Mouse (Mus musculus): ENCODE data around the gene Pcnx. TPM values are rescaled to one million over a fixed set of nuclear protein-coding genes. Genes with fewer than 3 reads are reported as not detected.
"Not testable (repeated sequence)": the region's sequence is repeated elsewhere in the genome, so short reads cannot be mapped to it uniquely, and the experiment has no call there.

Pcnx gene
- polyA plus RNA-seq, 1 experiment: 11.5 TPM

DNA sequence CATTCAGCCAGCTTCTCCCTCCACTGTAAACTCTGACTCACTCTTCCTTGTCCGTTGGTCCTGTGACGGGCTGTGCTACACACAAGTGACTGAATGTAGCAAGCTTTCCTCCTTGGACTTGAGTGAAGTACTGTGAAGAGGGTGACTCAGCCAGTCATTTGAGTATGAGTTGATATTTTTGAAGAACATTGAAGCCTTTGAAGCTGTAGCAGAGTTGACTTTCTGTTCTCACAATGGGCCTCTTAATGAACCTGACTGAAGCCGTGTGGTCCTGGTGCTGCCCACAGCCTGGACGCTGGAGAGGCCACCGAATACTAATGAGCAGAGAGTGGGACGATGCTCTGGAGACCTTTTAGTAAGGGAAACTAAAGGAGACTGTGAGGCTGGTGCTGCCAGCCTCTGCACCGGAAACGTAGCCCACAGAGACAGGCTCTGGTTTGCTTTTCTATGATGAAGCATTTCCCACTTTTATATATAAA, 112.1 kb downstream of the Pcnx start:
- Histone ChIP-seq H3K36me3 (replicated peaks; ENCODE audit: low read length) (peaks cover 96% of the 10 kb centered on the region), H3K27me3 (replicated peaks) (no peaks in the 10 kb centered on the region), H3K9me3 (no peaks in the 10 kb centered on the region), H3K4me1 (peaks cover 27% of the 10 kb centered on the region), H3K4me3 (replicated peaks) (peak overlapping the region; percentile 47)
- no peak for TF ChIP-seq GATA1 (IDR thresholded peaks at IDR 0.05; ENCODE audit: borderline replicate concordance, low read length)
- no peak for TF ChIP-seq FLI1 (IDR thresholded peaks at IDR 0.05; ENCODE audit: low read length)

DNA sequence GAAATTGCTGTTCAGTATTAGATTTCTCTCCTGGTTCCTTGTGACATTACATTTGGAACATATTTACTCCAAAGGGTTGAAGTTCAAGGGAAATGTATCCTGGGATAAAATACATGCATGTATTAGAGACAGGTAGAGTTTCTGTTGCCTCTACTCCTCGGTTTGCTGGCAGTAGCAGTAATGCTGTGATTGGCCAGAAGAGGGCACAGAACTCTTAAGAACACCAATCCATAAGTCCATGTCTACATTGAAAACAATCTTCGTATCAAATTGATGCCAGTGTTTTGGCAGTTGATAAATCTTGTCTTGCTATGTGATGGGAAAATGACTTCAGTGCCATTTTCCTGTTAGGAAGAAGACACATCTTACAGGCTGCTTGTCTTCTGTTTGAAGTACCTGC, 115.0 kb downstream of the Pcnx start:
- H3K36me3 ChIP-seq (replicated peaks; ENCODE audit: low read length): peaks cover 96% of the 10 kb centered on the region
- peaks cover 26% of the 10 kb centered on the region for H3K4me1 ChIP-seq
- no peak for TF ChIP-seq GATA1 (IDR thresholded peaks at IDR 0.05; ENCODE audit: borderline replicate concordance, low read length)
- TF ChIP-seq FLI1 (IDR thresholded peaks at IDR 0.05; ENCODE audit: low read length): no peak
- no peaks in the 10 kb centered on the region for H3K27me3 ChIP-seq (replicated peaks)
- H3K9me3 ChIP-seq: no peaks in the 10 kb centered on the region
- H3K4me3 ChIP-seq (replicated peaks): no peak overlapping the region

DNA sequence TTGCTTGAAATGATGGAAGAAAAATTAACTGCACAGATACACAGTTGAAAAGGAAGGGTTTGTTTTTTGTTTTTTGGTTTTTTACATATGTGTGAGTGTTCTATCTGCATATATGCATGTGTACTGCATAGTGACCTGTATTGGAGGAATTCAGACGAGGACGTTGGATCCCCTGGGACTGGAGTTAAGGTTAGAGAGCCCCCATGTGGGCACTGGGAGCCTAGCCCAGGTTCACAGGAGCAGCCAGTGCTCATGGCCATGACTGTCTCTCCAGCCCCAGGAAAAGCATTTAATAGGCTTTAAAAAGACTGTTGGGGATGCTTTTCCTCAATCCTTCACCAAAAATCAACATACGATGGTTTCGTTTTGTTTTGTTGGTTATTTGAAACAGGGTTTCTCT, 117.5 kb downstream of the Pcnx start:
- Histone ChIP-seq H3K4me1 (peaks cover 16% of the 10 kb centered on the region), H3K27me3 (replicated peaks) (no peaks in the 10 kb centered on the region), H3K9me3 (no peaks in the 10 kb centered on the region), H3K36me3 (replicated peaks; ENCODE audit: low read length) (peaks cover 98% of the 10 kb centered on the region), H3K4me3 (replicated peaks) (no peak overlapping the region)
- no peak for TF ChIP-seq GATA1 (IDR thresholded peaks at IDR 0.05; ENCODE audit: borderline replicate concordance, low read length)
- no peak for TF ChIP-seq FLI1 (IDR thresholded peaks at IDR 0.05; ENCODE audit: low read length)

DNA sequence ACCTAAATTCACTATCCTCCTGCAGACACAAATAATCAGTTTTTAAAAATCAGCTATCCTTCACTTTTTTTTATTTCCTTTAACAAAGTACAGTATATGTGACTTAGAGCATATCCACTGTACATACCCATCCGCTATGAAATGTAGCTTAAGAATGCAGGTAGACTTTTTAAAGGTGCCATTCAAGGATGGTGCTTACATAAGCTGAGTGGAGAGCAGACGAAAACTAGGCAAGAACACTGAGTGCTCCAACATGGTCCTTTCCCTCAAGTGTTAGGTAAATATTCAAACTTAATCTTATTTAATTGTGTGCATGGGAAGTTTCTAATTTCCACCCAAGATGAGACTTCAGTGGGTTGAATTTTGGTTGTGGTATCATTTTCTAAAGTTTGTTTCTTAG, 119.5 kb downstream of the Pcnx start:
- Histone ChIP-seq H3K36me3 (replicated peaks; ENCODE audit: low read length) (peaks cover 99% of the 10 kb centered on the region), H3K4me3 (replicated peaks) (no peak overlapping the region), H3K9me3 (no peaks in the 10 kb centered on the region), H3K4me1 (peaks cover 16% of the 10 kb centered on the region), H3K27me3 (replicated peaks) (no peaks in the 10 kb centered on the region)
- TF ChIP-seq GATA1 (IDR thresholded peaks at IDR 0.05; ENCODE audit: borderline replicate concordance, low read length) (no peak), FLI1 (IDR thresholded peaks at IDR 0.05; ENCODE audit: low read length) (no peak)

DNA sequence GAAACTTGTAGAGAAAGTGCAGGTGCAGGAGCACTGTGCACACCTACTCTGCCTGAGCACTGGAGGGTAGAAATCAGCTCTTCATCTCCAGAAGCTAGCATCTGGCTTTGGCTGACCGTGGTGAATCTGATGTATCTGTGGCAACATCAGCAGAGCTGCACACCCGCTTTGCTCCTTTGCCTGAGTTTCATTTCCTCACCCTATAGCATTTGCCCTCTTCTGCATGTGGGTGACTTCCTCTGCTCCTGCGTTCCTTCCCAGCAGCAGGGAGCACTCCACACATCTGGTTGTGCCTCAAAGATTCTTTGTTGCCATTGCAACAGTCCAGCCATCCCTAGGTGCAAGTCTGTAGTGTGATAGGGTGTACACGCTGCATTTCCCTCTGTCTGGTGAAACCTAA, 132.3 kb downstream of the Pcnx start:
- H3K36me3 ChIP-seq (replicated peaks; ENCODE audit: low read length): peaks cover 91% of the 10 kb centered on the region
- peaks cover 32% of the 10 kb centered on the region for H3K4me1 ChIP-seq
- no peaks in the 10 kb centered on the region for H3K9me3 ChIP-seq
- H3K4me3 ChIP-seq (replicated peaks): no peak overlapping the region
- H3K27me3 ChIP-seq (replicated peaks): no peaks in the 10 kb centered on the region
- no peak for TF ChIP-seq GATA1 (IDR thresholded peaks at IDR 0.05; ENCODE audit: borderline replicate concordance, low read length)
- no peak for TF ChIP-seq FLI1 (IDR thresholded peaks at IDR 0.05; ENCODE audit: low read length)

DNA sequence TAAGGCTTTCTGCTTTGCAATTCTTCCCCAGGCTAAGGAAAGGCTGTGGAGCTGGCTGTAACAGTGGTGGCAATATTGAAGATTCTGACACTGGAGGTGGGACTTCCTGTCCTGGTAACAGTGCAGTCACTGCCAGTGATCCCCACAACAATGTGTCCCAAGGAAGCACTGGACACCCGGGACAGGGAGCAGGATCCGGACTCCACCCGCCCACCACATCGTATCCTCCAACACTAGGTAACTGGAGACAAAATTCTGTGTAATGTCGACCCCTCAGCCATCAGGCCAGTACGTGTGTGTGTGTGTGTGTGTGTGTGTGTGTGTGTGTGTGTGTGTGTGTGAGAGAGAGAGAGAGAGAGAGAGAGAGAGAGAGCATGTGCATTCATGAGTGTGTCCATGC, 133.2 kb downstream of the Pcnx start:
- Histone ChIP-seq H3K27me3 (replicated peaks) (no peaks in the 10 kb centered on the region), H3K4me1 (peaks cover 31% of the 10 kb centered on the region), H3K9me3 (no peaks in the 10 kb centered on the region), H3K36me3 (replicated peaks; ENCODE audit: low read length) (peaks cover 88% of the 10 kb centered on the region), H3K4me3 (replicated peaks) (no peak overlapping the region)
- TF ChIP-seq FLI1 (IDR thresholded peaks at IDR 0.05; ENCODE audit: low read length): no peak
- TF ChIP-seq GATA1 (IDR thresholded peaks at IDR 0.05; ENCODE audit: borderline replicate concordance, low read length): no peak

DNA sequence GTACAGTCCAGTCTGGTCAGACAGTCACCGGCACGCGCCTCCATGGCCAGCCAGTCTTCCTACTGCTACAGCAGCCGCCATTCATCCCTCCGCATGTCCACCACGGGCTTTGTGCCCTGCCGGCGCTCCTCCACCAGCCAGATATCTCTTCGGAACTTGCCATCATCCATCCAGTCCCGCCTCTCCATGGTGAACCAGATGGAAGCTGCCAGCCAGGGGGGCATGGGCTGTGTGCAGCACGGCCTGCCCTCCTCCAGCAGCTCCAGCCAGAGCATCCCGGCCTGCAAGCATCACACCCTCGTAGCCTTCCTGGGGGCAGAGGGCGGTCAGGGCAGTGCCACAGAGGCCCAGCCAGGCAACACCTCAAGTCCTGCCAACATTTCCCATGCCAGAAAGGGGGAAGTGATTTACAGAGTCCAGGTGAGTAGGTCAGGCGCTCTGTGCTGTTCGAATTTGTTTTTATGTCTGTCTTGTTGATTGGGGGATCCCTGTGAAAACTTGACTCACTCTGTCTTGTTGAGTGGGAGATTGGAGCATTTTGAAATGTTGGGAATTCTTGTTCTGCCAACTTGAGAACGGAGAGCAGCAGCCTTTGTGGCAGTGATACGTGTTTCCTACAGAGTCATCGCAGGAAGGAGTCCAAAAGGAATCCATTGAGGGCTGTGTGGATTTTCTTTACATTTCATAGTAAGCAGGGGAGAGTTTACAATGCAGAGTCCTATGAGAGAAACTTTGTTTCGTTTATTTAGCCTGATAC, 135.3 kb downstream of the Pcnx start:
- Histone ChIP-seq H3K9me3 (no peaks in the 10 kb centered on the region), H3K4me3 (replicated peaks) (no peak overlapping the region), H3K27me3 (replicated peaks) (no peaks in the 10 kb centered on the region), H3K36me3 (replicated peaks; ENCODE audit: low read length) (peaks cover 70% of the 10 kb centered on the region), H3K4me1 (peaks cover 18% of the 10 kb centered on the region)
- TF ChIP-seq GATA1 (IDR thresholded peaks at IDR 0.05; ENCODE audit: borderline replicate concordance, low read length) (no peak), FLI1 (IDR thresholded peaks at IDR 0.05; ENCODE audit: low read length) (no peak)

DNA sequence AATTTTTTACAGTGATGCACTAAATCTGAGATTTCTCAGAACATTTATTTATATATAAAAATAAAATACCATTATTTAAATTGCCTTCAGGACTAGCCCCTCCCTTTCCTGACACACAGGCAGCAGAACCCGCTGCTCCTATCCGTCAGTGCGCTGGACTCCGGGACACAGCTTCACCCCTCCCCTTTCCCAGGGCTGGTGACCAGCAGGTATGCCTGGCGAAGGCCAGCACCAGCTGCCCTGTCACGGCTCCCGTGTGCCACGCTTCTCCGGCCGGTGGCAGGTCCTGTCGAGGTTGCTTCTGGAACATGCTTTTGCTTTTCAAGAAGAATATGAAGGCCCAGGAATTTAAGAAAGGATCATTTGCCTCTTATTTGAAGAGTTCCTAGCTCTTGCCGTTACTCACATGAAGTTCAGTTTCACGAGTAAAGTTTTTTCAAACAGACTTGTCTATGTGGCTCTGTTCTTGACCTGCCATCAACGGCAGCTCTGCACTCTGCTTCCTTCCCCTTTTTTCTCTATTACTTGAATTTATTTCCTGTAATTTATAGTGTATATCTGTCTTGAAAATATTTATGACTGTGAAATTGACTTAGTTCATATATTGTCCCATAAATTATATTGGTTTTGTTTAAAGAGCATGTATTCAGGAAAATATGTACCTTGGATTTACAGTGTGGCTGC, 137.0 kb downstream of the Pcnx start:
- peaks cover 53% of the 10 kb centered on the region for H3K36me3 ChIP-seq (replicated peaks; ENCODE audit: low read length)
- TF ChIP-seq GATA1 (IDR thresholded peaks at IDR 0.05; ENCODE audit: borderline replicate concordance, low read length) (no peak), FLI1 (IDR thresholded peaks at IDR 0.05; ENCODE audit: low read length) (no peak)
- peaks cover 1% of the 10 kb centered on the region for H3K27me3 ChIP-seq (replicated peaks)
- peaks cover 18% of the 10 kb centered on the region for H3K4me1 ChIP-seq
- no peak overlapping the region for H3K4me3 ChIP-seq (replicated peaks)
- no peaks in the 10 kb centered on the region for H3K9me3 ChIP-seq

DNA sequence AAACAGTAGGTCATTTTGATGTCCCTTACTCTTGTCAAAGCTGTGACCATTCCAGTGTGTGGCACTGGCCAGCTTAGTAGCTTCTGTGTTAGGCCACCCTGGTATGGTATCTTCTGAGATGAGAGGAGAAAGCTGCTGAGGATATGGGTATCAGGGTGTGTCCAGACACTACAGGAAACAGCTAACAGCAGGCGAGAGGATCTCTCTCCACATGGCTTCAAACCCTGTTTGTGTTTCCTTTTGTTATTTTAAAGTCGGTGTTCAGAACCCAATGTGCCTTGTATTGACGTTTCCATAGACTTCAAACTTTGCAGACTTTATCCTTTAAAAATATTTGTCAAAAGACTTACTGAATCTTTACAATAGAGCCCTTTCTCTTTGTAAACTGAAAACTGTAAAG, 137.7 kb downstream of the Pcnx start:
- Histone ChIP-seq H3K36me3 (replicated peaks; ENCODE audit: low read length) (peaks cover 46% of the 10 kb centered on the region), H3K4me3 (replicated peaks) (no peak overlapping the region), H3K9me3 (no peaks in the 10 kb centered on the region), H3K4me1 (peaks cover 18% of the 10 kb centered on the region), H3K27me3 (replicated peaks) (peaks cover 1% of the 10 kb centered on the region)
- TF ChIP-seq GATA1 (IDR thresholded peaks at IDR 0.05; ENCODE audit: borderline replicate concordance, low read length) (no peak), FLI1 (IDR thresholded peaks at IDR 0.05; ENCODE audit: low read length) (no peak)

DNA sequence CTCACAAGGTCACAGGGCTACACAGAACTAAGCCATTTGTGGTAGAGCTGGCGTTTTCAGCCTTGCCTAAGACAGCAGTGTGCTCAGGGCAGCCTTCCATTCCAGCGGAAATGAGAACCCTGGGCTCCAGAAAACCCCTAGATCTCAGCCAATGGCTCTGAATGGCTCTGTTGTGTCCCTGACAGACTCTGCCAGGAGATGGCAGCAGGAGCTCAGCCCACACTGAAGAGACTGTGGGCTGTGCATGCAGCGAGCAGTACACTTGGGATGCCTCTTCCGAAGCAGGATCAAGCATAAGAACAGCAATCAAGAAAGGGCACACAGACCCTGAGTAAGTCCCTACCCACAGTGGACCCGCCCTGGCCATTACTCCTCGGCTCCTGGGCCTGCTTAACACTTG, 142.9 kb downstream of the Pcnx start:
- H3K36me3 ChIP-seq (replicated peaks; ENCODE audit: low read length); H3K9me3 ChIP-seq; H3K4me3 ChIP-seq (replicated peaks); H3K4me1 ChIP-seq; H3K27me3 ChIP-seq (replicated peaks): not testable (repeated sequence)

DNA sequence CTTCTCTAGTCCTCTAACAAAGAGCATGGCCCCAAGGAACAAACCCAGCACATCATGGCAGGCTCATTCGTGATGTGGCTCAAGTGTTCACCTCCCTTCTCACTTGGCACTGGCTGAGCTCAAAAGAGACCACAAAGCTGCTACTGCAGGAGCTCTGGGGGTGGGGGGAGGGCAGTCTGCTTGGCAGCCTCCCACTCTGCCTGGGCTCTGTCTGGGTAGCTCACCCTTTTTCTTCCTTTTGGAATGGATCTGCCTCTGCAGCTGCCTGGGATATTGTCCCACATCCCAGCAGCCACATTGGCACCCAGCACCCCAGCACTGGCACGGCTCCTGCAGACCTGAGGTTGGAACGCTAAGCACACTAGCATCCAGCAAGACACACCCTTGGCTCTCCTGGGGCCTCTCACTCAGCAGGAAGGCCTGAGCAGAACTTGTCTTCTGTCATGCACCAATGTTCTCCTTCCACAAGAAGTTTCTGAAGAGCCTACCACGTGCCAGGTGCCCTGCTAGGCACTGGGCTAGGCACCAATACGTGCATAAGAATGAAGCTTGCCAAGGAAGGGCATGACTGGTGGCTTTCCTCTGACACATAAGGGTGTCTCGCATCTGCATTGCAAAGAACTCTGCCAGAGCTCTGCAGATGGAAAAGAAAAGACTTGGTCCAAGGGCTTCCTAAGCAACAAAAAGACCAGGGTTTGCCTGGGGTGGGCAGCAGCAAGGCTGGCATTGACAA, 166.2 kb downstream of the Pcnx start:
- H3K27me3 ChIP-seq (replicated peaks); H3K9me3 ChIP-seq; H3K4me1 ChIP-seq: not testable (repeated sequence)

DNA sequence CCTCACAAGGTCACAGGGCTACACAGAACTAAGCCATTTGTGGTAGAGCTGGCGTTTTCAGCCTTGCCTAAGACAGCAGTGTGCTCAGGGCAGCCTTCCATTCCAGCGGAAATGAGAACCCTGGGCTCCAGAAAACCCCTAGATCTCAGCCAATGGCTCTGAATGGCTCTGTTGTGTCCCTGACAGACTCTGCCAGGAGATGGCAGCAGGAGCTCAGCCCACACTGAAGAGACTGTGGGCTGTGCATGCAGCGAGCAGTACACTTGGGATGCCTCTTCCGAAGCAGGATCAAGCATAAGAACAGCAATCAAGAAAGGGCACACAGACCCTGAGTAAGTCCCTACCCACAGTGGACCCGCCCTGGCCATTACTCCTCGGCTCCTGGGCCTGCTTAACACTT, 173.7 kb downstream of the Pcnx start:
- H3K9me3 ChIP-seq; H3K27me3 ChIP-seq (replicated peaks); H3K36me3 ChIP-seq (replicated peaks; ENCODE audit: low read length); H3K4me3 ChIP-seq (replicated peaks); H3K4me1 ChIP-seq: not testable (repeated sequence)

More for the DNA sequence above, 166.2 kb downstream of the Pcnx start:
- not testable (repeated sequence) for H3K4me3 ChIP-seq (replicated peaks); H3K36me3 ChIP-seq (replicated peaks; ENCODE audit: low read length)

DNA sequence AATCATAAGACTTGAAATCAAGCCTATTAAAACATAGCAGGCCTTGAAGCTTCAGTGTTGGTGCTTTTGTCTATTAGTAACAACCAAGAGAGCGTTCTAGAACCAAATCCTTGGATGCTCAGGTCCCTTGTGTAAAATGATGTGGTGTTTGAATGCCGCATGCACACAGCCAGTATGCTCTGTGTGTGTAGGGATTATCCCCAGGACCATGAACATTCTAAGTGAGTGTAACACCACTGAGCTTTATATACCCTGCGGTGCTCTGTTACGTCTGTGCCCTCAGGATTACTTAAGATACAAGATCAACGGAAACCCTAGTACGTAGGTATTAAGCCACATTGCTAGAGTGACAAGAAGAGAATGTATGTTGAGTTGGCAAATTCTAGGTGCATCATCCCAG, 174.2 kb downstream of the Pcnx start:
- H3K4me3 ChIP-seq (replicated peaks); H3K36me3 ChIP-seq (replicated peaks; ENCODE audit: low read length); H3K4me1 ChIP-seq; H3K9me3 ChIP-seq; H3K27me3 ChIP-seq (replicated peaks): not testable (repeated sequence)

DNA sequence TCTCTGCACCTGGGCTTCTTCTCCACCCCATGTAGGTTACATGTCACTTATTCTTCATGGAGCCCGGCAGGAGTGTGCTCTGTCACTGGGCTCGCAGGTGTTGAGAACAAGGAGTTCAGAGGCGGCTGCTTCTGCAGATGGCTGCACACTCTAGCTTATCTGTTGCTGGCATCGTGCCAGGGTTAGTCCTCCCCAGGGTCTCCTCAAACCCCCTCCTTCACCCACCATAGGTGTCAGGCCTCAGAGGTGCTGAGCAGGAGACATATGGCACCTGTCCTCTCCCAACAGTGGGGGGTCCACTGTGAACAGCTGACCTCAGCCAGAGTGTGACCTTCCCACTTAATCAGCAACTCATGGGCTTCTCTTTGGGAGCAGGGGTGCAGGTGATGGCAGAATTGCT, 184.3 kb downstream of the Pcnx start:
- H3K4me1 ChIP-seq; H3K9me3 ChIP-seq; H3K27me3 ChIP-seq (replicated peaks); H3K36me3 ChIP-seq (replicated peaks; ENCODE audit: low read length); H3K4me3 ChIP-seq (replicated peaks): not testable (repeated sequence)

Measured in megakaryocyte, embryonic 14.5 days (primary cell).